Mouse (Mus musculus): ENCODE measurements around the gene Upk1b. TPM values are rescaled to one million over a fixed set of nuclear protein-coding genes. Genes with fewer than 3 reads are reported as not detected.

Gene Upk1b
- 0.21 TPM for polyA plus RNA-seq (2017; shearing (Covaris generic))

DNA sequence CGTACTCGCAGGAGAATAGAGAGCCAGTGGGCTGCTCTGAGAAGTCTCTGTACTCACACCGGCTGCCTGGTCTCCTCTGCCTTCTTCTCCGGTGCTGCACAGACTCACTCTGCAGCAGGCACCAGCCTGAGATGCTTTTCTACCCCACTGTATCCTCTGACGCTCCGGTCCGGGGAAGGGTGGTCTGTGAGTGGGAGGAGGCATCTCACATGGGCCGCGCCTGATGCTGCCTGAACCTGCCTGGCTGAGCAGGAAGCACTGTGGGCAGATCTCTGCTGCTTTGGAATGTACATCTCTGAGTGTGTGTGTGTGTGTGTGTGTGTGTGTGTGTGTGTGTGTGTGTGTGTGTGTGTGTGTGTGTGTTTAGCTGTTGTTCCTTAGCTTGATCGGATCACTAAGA, at the start of gene Upk1b:
Gene Upk1b, minus strand, starts transcription at position 238 of the 400 bp plus-strand sequence.

GRCm38 (mm10) chr16:38828649-38829048, 28.5 kb upstream of the Upk1b start, which contains the start of gene 4930435E12Rik:
Gene 4930435E12Rik (minus strand): TSS chr16:38828749.

GRCm38 (mm10) chr16:38742113-38742658, 57.9 kb downstream of the Upk1b start, which contains the start of gene B4galt4:
Gene B4galt4 (plus strand): TSS chr16:38742264.

Other genes starting within 250 kb of the Upk1b start
- gene Tmem39a, start 241.6 kb downstream of the Upk1b start, polyA plus RNA-seq (2017; shearing (Covaris generic)), result 53.7 TPM
- gene Arhgap31, start 87.1 kb downstream of the Upk1b start, polyA plus RNA-seq (2017; shearing (Covaris generic)), result 57.9 TPM
- 12.0 TPM for gene B4galt4, start 58.1 kb downstream of the Upk1b start, polyA plus RNA-seq (2017; shearing (Covaris generic))
- gene 4930435E12Rik, start 28.4 kb upstream of the Upk1b start, polyA plus RNA-seq (2017; shearing (Covaris generic)), result not detected
- gene Igsf11, start 92.3 kb upstream of the Upk1b start, polyA plus RNA-seq (2017; shearing (Covaris generic)), result not detected